Mouse (Mus musculus): ENCODE results near the gene Syn3. TPM values are rescaled to one million over a fixed set of nuclear protein-coding genes. Genes with fewer than 3 reads are reported as not detected.

Gene Syn3
- polyA plus RNA-seq, 1 experiment = 25.2 TPM

- no peak for DNase-seq (ENCODE audit: low read depth)
- TF ChIP-seq POLR2A (IDR thresholded peaks at IDR 0.05; ENCODE audit: borderline replicate concordance, extremely low read depth, insufficient read depth, insufficient read length, poor library complexity, severe bottlenecking) (no peak), CTCF (IDR thresholded peaks at IDR 0.05; ENCODE audit: borderline replicate concordance, extremely low read depth, insufficient read depth, insufficient read length) (no peak)
Observed at GRCm38 (mm10) chr10:86398347-86398720, 100.4 kb downstream of the Syn3 start.

GRCm38 (mm10) chr10:86397577-86398346 lies 100.9 kb downstream of the Syn3 start:
- DNase-seq (ENCODE audit: low read depth) = no peak

GRCm38 (mm10) chr10:86392399-86392798 lies 106.3 kb downstream of the Syn3 start:
- TF ChIP-seq POLR2A (IDR thresholded peaks at IDR 0.05; ENCODE audit: borderline replicate concordance, extremely low read depth, insufficient read depth, insufficient read length, poor library complexity, severe bottlenecking) (no peak), CTCF (IDR thresholded peaks at IDR 0.05; ENCODE audit: borderline replicate concordance, extremely low read depth, insufficient read depth, insufficient read length) (no peak)
- no peak for DNase-seq (ENCODE audit: low read depth)

More at GRCm38 (mm10) chr10:86397577-86398346, 100.9 kb downstream of the Syn3 start:
- TF ChIP-seq POLR2A (IDR thresholded peaks at IDR 0.05; ENCODE audit: borderline replicate concordance, extremely low read depth, insufficient read depth, insufficient read length, poor library complexity, severe bottlenecking) (no peak), CTCF (IDR thresholded peaks at IDR 0.05; ENCODE audit: borderline replicate concordance, extremely low read depth, insufficient read depth, insufficient read length) (no peak)

- no peak for TF ChIP-seq CTCF (IDR thresholded peaks at IDR 0.05; ENCODE audit: borderline replicate concordance, extremely low read depth, insufficient read depth, insufficient read length)
- no peak for TF ChIP-seq POLR2A (IDR thresholded peaks at IDR 0.05; ENCODE audit: borderline replicate concordance, extremely low read depth, insufficient read depth, insufficient read length, poor library complexity, severe bottlenecking)
- peak; percentile 82 for DNase-seq (ENCODE audit: low read depth)
Observed at GRCm38 (mm10) chr10:86389913-86390312, 108.8 kb downstream of the Syn3 start.

GRCm38 (mm10) chr10:86389357-86389756 lies 109.3 kb downstream of the Syn3 start:
- no peak for DNase-seq (ENCODE audit: low read depth)
- TF ChIP-seq POLR2A (IDR thresholded peaks at IDR 0.05; ENCODE audit: borderline replicate concordance, extremely low read depth, insufficient read depth, insufficient read length, poor library complexity, severe bottlenecking) (no peak), CTCF (IDR thresholded peaks at IDR 0.05; ENCODE audit: borderline replicate concordance, extremely low read depth, insufficient read depth, insufficient read length) (no peak)

- DNase-seq (ENCODE audit: low read depth) = peak; percentile 47
- TF ChIP-seq POLR2A (IDR thresholded peaks at IDR 0.05; ENCODE audit: borderline replicate concordance, extremely low read depth, insufficient read depth, insufficient read length, poor library complexity, severe bottlenecking) (no peak), CTCF (IDR thresholded peaks at IDR 0.05; ENCODE audit: borderline replicate concordance, extremely low read depth, insufficient read depth, insufficient read length) (no peak)
Observed at GRCm38 (mm10) chr10:86388803-86389202, 109.9 kb downstream of the Syn3 start.

GRCm38 (mm10) chr10:86387821-86388440 lies 110.8 kb downstream of the Syn3 start:
- DNase-seq (ENCODE audit: low read depth) = peak; percentile 76
- TF ChIP-seq POLR2A (IDR thresholded peaks at IDR 0.05; ENCODE audit: borderline replicate concordance, extremely low read depth, insufficient read depth, insufficient read length, poor library complexity, severe bottlenecking) (no peak), CTCF (IDR thresholded peaks at IDR 0.05; ENCODE audit: borderline replicate concordance, extremely low read depth, insufficient read depth, insufficient read length) (no peak)

GRCm38 (mm10) chr10:86386232-86386631 lies 112.5 kb downstream of the Syn3 start:
- no peak for DNase-seq (ENCODE audit: low read depth)
- no peak for TF ChIP-seq POLR2A (IDR thresholded peaks at IDR 0.05; ENCODE audit: borderline replicate concordance, extremely low read depth, insufficient read depth, insufficient read length, poor library complexity, severe bottlenecking)
- no peak for TF ChIP-seq CTCF (IDR thresholded peaks at IDR 0.05; ENCODE audit: borderline replicate concordance, extremely low read depth, insufficient read depth, insufficient read length)

- no peak for TF ChIP-seq POLR2A (IDR thresholded peaks at IDR 0.05; ENCODE audit: borderline replicate concordance, extremely low read depth, insufficient read depth, insufficient read length, poor library complexity, severe bottlenecking)
- no peak for TF ChIP-seq CTCF (IDR thresholded peaks at IDR 0.05; ENCODE audit: borderline replicate concordance, extremely low read depth, insufficient read depth, insufficient read length)
- DNase-seq (ENCODE audit: low read depth) = no peak
Observed at GRCm38 (mm10) chr10:86385656-86386055, 113.0 kb downstream of the Syn3 start.

GRCm38 (mm10) chr10:86384655-86385054 lies 114.0 kb downstream of the Syn3 start:
- no peak for DNase-seq (ENCODE audit: low read depth)
- no peak for TF ChIP-seq POLR2A (IDR thresholded peaks at IDR 0.05; ENCODE audit: borderline replicate concordance, extremely low read depth, insufficient read depth, insufficient read length, poor library complexity, severe bottlenecking)
- no peak for TF ChIP-seq CTCF (IDR thresholded peaks at IDR 0.05; ENCODE audit: borderline replicate concordance, extremely low read depth, insufficient read depth, insufficient read length)

- no peak for DNase-seq (ENCODE audit: low read depth)
- TF ChIP-seq CTCF (IDR thresholded peaks at IDR 0.05; ENCODE audit: borderline replicate concordance, extremely low read depth, insufficient read depth, insufficient read length) = no peak
- TF ChIP-seq POLR2A (IDR thresholded peaks at IDR 0.05; ENCODE audit: borderline replicate concordance, extremely low read depth, insufficient read depth, insufficient read length, poor library complexity, severe bottlenecking) = no peak
Observed at GRCm38 (mm10) chr10:86381922-86382260, 116.8 kb downstream of the Syn3 start.
